Mouse (Mus musculus) heart, postnatal 4 days (tissue): ENCODE data around the gene Zfp747. TPM values are rescaled to one million over a fixed set of nuclear protein-coding genes. Genes with fewer than 3 reads are reported as not detected.

Source experiments
- DNase-seq: peaks from one replicate; pipeline ENCODE4 v3.0.0; 2021
- total RNA-seq, 2 experiments: library from RNA; stranded (reverse); gene quantifications; 2 replicates each; pipeline ENCODE4 v1.2.3; 2021

Zfp747 gene
- total RNA-seq, 2 experiments from 2014 or later = 5.8 to 5.9 TPM

DNA sequence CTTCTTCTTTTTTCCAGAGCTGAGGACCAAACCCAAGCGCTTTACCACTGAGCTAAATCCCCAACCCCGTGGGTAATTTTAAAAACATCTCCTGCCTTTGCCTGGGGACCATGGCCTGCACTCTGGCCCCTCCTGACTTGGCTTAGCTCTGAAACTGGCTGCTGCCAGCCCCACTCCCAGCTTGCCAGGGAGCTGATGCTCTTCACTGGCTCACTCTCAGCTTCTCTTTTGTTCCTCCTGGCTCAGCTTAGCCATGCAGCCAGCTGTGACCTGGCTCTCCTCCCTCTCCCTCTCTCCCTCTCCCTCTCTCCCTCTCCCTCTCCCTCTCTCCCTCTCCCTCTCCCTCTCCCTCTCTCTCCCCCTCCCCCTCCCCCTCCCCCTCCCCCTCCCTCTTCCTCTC, 49.2 kb downstream of the Zfp747 start:
- DNase-seq = peak; percentile 60

GRCm38 (mm10) chr7:127325550-127325949, 50.3 kb downstream of the Zfp747 start:
- no peak for DNase-seq

DNA sequence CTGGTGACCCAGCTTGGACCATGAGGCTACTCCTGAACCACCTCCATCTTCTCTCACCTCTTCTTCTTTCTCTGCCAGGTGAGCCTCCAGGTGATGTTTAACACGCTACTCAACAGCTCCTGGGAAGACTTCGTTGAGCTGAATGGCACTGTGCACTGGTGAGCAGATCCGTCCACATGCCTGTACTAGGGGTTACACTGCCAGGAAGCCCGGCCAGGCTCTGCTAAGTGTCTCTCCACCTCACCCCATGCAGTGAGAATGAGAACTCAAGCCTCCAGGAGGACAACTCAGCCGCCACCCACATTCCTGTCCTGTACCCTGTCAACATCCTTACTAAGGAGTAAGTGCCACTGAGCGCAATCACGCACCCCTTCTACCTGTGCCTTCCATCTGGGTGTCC, 50.9 kb downstream of the Zfp747 start:
- no peak for DNase-seq

Other genes with a start within 250 kb of the Zfp747 start
- under 1 TPM; 0.38 to 0.67 TPM for gene Spn, start 238.2 kb downstream of the Zfp747 start, total RNA-seq
- 10 to 100 TPM; 57.3 to 57.7 TPM for gene Cd2bp2, start 180.0 kb downstream of the Zfp747 start, total RNA-seq
- gene Tbc1d10b, start 167.6 kb downstream of the Zfp747 start, total RNA-seq = 10 to 100 TPM; 41.0 to 42.5 TPM
- 10 to 100 TPM in 1 of 2 experiments, 1 to 10 TPM in 1; 3.1 to 33.0 TPM for gene Mylpf, start 167.2 kb downstream of the Zfp747 start, total RNA-seq
- 10 to 100 TPM in 1 of 2 experiments, 1 to 10 TPM in 1; 9.2 to 10.8 TPM for gene Zfp553, start 143.0 kb downstream of the Zfp747 start, total RNA-seq
- gene Sept1, start 142.9 kb downstream of the Zfp747 start, total RNA-seq = 10 to 100 TPM; 11.2 to 12.1 TPM
- gene Zfp771, start 131.8 kb downstream of the Zfp747 start, total RNA-seq = 10 to 100 TPM; 11.6 to 14.2 TPM
- 10 to 100 TPM; 62.0 to 64.5 TPM for gene Dctpp1, start 115.3 kb downstream of the Zfp747 start, total RNA-seq
- gene Sephs2, start 102.0 kb downstream of the Zfp747 start, total RNA-seq = 10 to 100 TPM; 44.2 to 45.7 TPM
- 1 to 10 TPM; 2.3 TPM for gene Itgal, start 79.8 kb downstream of the Zfp747 start, total RNA-seq
- 10 to 100 TPM; 36.1 to 41.4 TPM for gene Zfp768, start 30.5 kb downstream of the Zfp747 start, total RNA-seq
- 1 to 10 TPM; 2.6 to 3.2 TPM for gene 9130019O22Rik, start 11.1 kb upstream of the Zfp747 start, total RNA-seq
- 1 to 10 TPM; 4.0 to 4.8 TPM for gene E430018J23Rik, start 17.6 kb upstream of the Zfp747 start, total RNA-seq
- 1 to 10 TPM; 4.9 to 5.0 TPM for gene Zfp764, start 30.8 kb upstream of the Zfp747 start, total RNA-seq
- 1 to 10 TPM; 3.8 to 6.0 TPM for gene Zfp688, start 46.0 kb upstream of the Zfp747 start, total RNA-seq
- 1 to 10 TPM; 3.9 to 4.8 TPM for gene Zfp689, start 73.1 kb upstream of the Zfp747 start, total RNA-seq
- 10 to 100 TPM; 28.0 to 28.9 TPM for gene Prr14, start 83.6 kb upstream of the Zfp747 start, total RNA-seq
- gene Fbrs, start 103.1 kb upstream of the Zfp747 start, total RNA-seq = 10 to 100 TPM; 37.4 to 38.0 TPM
- 10 to 100 TPM; 78.7 to 80.5 TPM for gene Srcap, start 135.9 kb upstream of the Zfp747 start, total RNA-seq
- gene Gm42715, start 143.5 kb upstream of the Zfp747 start, total RNA-seq = 10 to 100 TPM; 16.5 to 17.1 TPM
- under 1 TPM in 1 of 2 experiments, not detected in 1; 0.45 TPM for gene Tmem265, start 185.3 kb upstream of the Zfp747 start, total RNA-seq
- gene Phkg2, start 197.3 kb upstream of the Zfp747 start, total RNA-seq = 10 to 100 TPM; 18.1 to 19.4 TPM
- 1 to 10 TPM; 6.5 to 9.2 TPM for gene Ccdc189, start 212.5 kb upstream of the Zfp747 start, total RNA-seq
- 10 to 100 TPM; 47.8 to 49.7 TPM for gene Rnf40, start 212.7 kb upstream of the Zfp747 start, total RNA-seq
- 10 to 100 TPM; 31.8 to 38.0 TPM for gene Zfp629, start 239.7 kb upstream of the Zfp747 start, total RNA-seq